In genomic region chr6:120542061-120542460, GRCm38 (mm10) we compare ENCODE assay signal across 14 mouse cellular contexts. TPM values are rescaled to one million over a fixed set of nuclear protein-coding genes. Genes with fewer than 3 reads are reported as not detected.
DNase-seq lines count a peak whose midpoint lies in the region; ATAC-seq and TF ChIP-seq lines count a peak whose summit lies in the region.
"Had no signal": no experiment of that assay in that cellular context is flagged by ENCODE, and none has a peak within 500 bp of the region (broad histone marks: within the 10 kb centered on the region; RNA-seq: fewer than 3 reads in every experiment).

No protein-coding gene starts in this region.

- H3K4me2 ChIP-seq in kidney, postnatal 0 days (ENCODE audit: low read length) = no peak overlapping the region
- no peak overlapping the region for H3K4me2 ChIP-seq in kidney, embryonic 15.5 days

- 0 out of 2 replicates have a peak, but pooled peaks cover 5% of the 10 kb centered on the region for H3K4me1 ChIP-seq in kidney, postnatal 0 days (replicated peaks; ENCODE audit: insufficient read depth, low read length)
- H3K4me1 ChIP-seq in kidney, embryonic 15.5 days = peaks cover 14% of the 10 kb centered on the region
- H3K4me1 ChIP-seq in ES-Bruce4 (ENCODE audit: control insufficient read depth, insufficient read depth, low read length) = no peaks in the 10 kb centered on the region

- H3K27ac ChIP-seq in kidney, postnatal 0 days = no peak overlapping the region
- no peak overlapping the region for H3K27ac ChIP-seq in kidney, embryonic 15.5 days
- no peak overlapping the region for H3K27ac ChIP-seq in ES-Bruce4 (ENCODE audit: insufficient read depth, low read length)
- H3K27ac ChIP-seq: left cerebral cortex, adult 2 months had no signal

- WGBS in kidney, postnatal 0 days = 18% methylated on average over 1 of the region's 1 CpGs
- WGBS in kidney, embryonic 15.5 days = 44% methylated on average over 1 of the region's 1 CpGs

- no peak for TF ChIP-seq EP300 in ES-Bruce4 (IDR thresholded peaks at IDR 0.05; ENCODE audit: insufficient read depth, low read depth, low read length)

- TF ChIP-seq POLR2A in ES-Bruce4 (IDR thresholded peaks at IDR 0.05; ENCODE audit: insufficient read depth, low read length) = no peak

- TF ChIP-seq CTCF in kidney, postnatal 0 days (IDR thresholded peaks at IDR 0.05; ENCODE audit: low read depth) = peak; percentile 33; the same call in 1 of the 2 replicates
- peak; percentile 7 for TF ChIP-seq CTCF in ES-Bruce4 (IDR thresholded peaks at IDR 0.05; ENCODE audit: low read depth, low read length)

- H3K4me3 ChIP-seq in kidney, postnatal 0 days (replicated peaks; ENCODE audit: low read depth, low read length) = no peak overlapping the region
- H3K4me3 ChIP-seq in kidney, embryonic 15.5 days (replicated peaks) = no peak overlapping the region
- H3K4me3 ChIP-seq in ES-Bruce4 (ENCODE audit: low read depth, low read length) = no peak overlapping the region
- H3K4me3 ChIP-seq: left cerebral cortex, adult 2 months; myocyte had no signal

- no peak overlapping the region for H3K9ac ChIP-seq in kidney, postnatal 0 days (ENCODE audit: low read depth, low read length)
- H3K9ac ChIP-seq in kidney, embryonic 15.5 days = no peak overlapping the region
- H3K9ac ChIP-seq in ES-Bruce4 (ENCODE audit: low read depth, poor library complexity, severe bottlenecking) = no peak overlapping the region

- ATAC-seq in kidney, postnatal 0 days (replicated peaks; ENCODE audit: low FRiP score, low read depth) = no peak
- no peak for ATAC-seq in kidney, embryonic 15.5 days (replicated peaks; ENCODE audit: low FRiP score)

- H3K27me3 ChIP-seq in kidney, postnatal 0 days (ENCODE audit: insufficient read depth, low read length) = no peaks in the 10 kb centered on the region
- no peaks in the 10 kb centered on the region for H3K27me3 ChIP-seq in kidney, embryonic 15.5 days
- no peaks in the 10 kb centered on the region for H3K27me3 ChIP-seq in ES-Bruce4 (ENCODE audit: control insufficient read depth, insufficient read depth, low read length, poor library complexity, severe bottlenecking)

- no peak for DNase-seq in kidney, postnatal 0 days (ENCODE audit: low spot score)
- peak; percentile 56 for DNase-seq in A20 (ENCODE audit: low read depth, low spot score)
- peak; percentile 19 for DNase-seq in forelimb bud, embryonic 11.5 days (ENCODE audit: low read depth, low spot score)
- no peak for DNase-seq in frontal cortex, postnatal 14 days (ENCODE audit: low spot score in 2 of 2)
- DNase-seq in testis, postnatal 10 days (ENCODE audit: low spot score) = no peak
- DNase-seq: cerebellum, postnatal 36 days; heart, adult 11 months; heart, postnatal 10 days; kidney, adult 18-20 months had no signal

- no peaks in the 10 kb centered on the region for H3K36me3 ChIP-seq in kidney, postnatal 0 days (ENCODE audit: insufficient read depth, low read length)
- no peaks in the 10 kb centered on the region for H3K36me3 ChIP-seq in kidney, embryonic 15.5 days
- no peaks in the 10 kb centered on the region for H3K36me3 ChIP-seq in ES-Bruce4 (ENCODE audit: control insufficient read depth, insufficient read depth, low read length, poor library complexity, severe bottlenecking)

- H3K9me3 ChIP-seq in kidney, postnatal 0 days (replicated peaks; ENCODE audit: low read length) = no peaks in the 10 kb centered on the region
- no peaks in the 10 kb centered on the region for H3K9me3 ChIP-seq in kidney, embryonic 15.5 days (replicated peaks)
- no peaks in the 10 kb centered on the region for H3K9me3 ChIP-seq in ES-Bruce4 (replicated peaks; ENCODE audit: control insufficient read depth, insufficient read depth, low read length, poor library complexity, severe bottlenecking)

RNA-seq across cellular contexts. Expression of gene Hdhd5, which starts 10.9 kb away (rescaled TPM):
- polyA plus RNA-seq in kidney, postnatal 0 days (2015; fragmentation: Nextera tagmentation; extraction: Ambion mirVana) = 15.9 and 17.9 TPM in 2 replicates
- polyA plus RNA-seq in kidney, embryonic 15.5 days (2015; fragmentation: Nextera tagmentation; extraction: Ambion mirVana) = 19.4 and 19.8 TPM in 2 replicates
- polyA plus RNA-seq in ES-Bruce4 (2011; ENCODE audit: insufficient read depth, insufficient read length, low read depth, missing spikeins) = 17.5 and 18.1 TPM in 2 replicates

RNA-seq across cellular contexts. Expression of gene Tmem121b, which starts 48.5 kb away (rescaled TPM):
- 0.12 and 0.13 TPM in 2 replicates for polyA plus RNA-seq in kidney, postnatal 0 days (2015; fragmentation: Nextera tagmentation; extraction: Ambion mirVana)
- 0.06 and 0.13 TPM in 2 replicates for polyA plus RNA-seq in kidney, embryonic 15.5 days (2015; fragmentation: Nextera tagmentation; extraction: Ambion mirVana)
- polyA plus RNA-seq in ES-Bruce4 (2011; ENCODE audit: insufficient read depth, insufficient read length, low read depth, missing spikeins) = not detected in 2 replicates
- polyA plus RNA-seq: liver, embryonic 16.5 days had no signal

Comparison
In these comparisons a context has a peak if more than half of its experiments do, and no peak if none do; other contexts are left out.
1. DNase-seq: peak in A20 (single experiment) and forelimb bud, embryonic 11.5 days (single experiment); none in kidney, postnatal 0 days (single experiment), frontal cortex, postnatal 14 days (0 of 2) and testis, postnatal 10 days (single experiment).